Mouse (Mus musculus) mature B cell (primary cell): ENCODE measurements around the gene Olfr1308.

Source experiments
- in situ Hi-C: fragments of 300-500 bp; cut with MboI; formaldehyde crosslinking; loops from 2 replicates; pipeline ENCODE4 v1.14.3; 2019

The Olfr1308 gene

DNA sequence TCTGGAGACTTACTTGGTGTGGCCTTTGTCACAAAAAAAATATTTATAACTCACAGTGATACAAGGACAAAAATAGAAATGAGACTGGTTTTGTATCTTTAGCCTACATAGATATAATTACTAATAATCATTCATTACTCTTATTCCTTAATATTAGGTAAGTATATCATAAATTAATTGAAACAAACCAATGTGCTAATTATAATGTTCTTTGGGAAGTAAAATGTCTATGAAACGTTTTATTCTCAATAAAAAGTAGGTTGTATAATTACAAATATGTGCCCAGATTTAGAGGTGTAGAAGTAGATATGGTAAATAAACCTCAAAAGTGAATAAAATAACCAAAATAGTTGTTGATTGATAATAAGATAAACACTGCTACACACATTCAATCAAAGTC lies at the start of gene Olfr1308:
Gene Olfr1308, minus strand, starts transcription at position 101 of the 400 bp plus-strand sequence.
- in situ Hi-C loops, result no loop called here

DNA sequence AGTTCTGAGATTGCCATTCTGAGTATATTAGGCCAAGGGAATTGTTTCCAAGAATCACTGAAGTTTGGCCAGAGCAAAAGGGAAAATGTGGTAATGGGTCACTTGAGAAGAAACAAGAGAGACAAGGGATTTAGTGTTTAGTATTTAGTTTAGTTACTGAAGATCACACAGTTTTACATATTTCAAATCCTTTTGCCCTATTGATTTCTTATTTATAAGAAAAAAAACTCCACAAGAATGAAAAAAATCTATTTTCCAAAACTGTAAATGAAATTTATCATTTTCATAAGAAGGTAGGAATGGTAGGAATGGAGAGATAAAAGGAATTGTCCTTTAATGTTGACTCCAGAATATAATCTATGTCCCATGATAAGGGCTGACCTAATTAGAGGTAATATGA lies 47.9 kb upstream of the Olfr1308 start, which contains the start of gene Olfr1310:
Gene Olfr1310, minus strand, starts transcription at position 101 of the 400 bp plus-strand sequence.
- in situ Hi-C loops, result no loop called here

DNA sequence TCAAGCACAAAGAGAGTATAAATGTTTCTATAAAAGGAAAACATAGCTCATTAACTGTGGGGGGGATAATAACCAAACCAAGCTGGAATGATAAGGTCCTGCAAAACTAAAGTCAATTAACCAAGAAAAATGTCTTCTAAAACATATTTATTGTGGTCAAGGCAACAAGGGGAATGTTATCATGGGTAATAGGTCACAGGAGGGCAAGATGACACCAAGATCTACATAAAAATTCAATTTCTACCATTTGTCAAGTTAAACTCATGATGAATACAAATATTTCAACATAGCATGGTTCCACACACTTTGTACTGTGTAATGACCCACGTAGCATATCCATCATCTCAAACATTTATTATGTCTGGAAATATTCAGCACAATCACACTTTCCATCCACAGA lies 25.4 kb upstream of the Olfr1308 start, which contains the start of gene Olfr1309:
Gene Olfr1309, minus strand, starts transcription at position 101 of the 400 bp plus-strand sequence.
- in situ Hi-C loops, result no loop called here

DNA sequence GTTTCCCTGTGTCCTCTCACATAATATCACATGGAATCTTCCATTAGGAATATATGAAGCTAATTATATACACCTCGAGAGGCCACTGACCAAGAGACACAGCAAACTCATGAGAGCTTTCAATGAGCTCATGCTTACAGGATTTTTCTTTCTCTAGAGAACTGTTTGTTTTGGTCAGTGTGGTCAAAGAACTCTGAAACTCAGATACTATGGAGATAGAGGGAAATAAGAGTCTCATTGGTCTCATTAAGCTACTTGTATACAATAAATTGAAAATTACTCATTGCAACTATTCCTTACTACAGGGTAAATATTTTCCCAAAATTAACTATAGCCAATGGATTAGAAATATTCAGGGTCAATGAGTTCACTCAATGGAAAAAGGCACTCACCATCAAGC lies 15.4 kb downstream of the Olfr1308 start, which contains the start of gene Olfr1307:
Gene Olfr1307, minus strand, starts transcription at position 101 of the 400 bp plus-strand sequence.
- in situ Hi-C loops, result no loop called here

DNA sequence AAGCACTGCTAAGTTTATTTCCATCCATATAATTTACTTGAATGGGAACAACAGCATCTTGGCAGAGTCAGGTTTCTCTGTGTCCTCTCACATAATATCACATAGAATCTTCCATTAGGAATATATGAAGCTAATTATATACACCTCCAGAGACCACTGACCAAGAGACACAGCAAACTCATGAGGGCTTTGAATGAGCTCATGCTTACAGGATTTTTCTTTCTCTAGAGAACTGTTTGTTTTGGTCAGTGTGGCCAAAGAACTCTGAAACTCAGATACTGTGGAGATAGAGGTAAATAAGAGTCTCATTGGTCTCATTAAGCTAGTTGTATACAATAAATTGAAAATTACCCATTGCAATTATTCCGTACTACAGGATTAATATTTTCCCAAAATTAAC lies 48.6 kb downstream of the Olfr1308 start, which contains the start of gene Olfr1306:
Gene Olfr1306, minus strand, starts transcription at position 101 of the 400 bp plus-strand sequence.
- in situ Hi-C loops, result no loop called here
